Mouse (Mus musculus) layer of hippocampus, postnatal 14 days (tissue): ENCODE measurements around the gene Cox6b1. TPM values are rescaled to one million over a fixed set of nuclear protein-coding genes. Genes with fewer than 3 reads are reported as not detected.
A peak's percentile ranks its signal among the peaks of the same experiment; 100 is the strongest.

ENCODE experiments used
- DNase-seq, 2 experiments: peaks; one replicate each; pipeline ENCODE4 v3.0.0; 2021 to 2022; ENCODE audit warnings: low spot score in 2 of 2, mixed read lengths in 1 of 2
- total RNA-seq, 2 experiments: library from RNA; stranded (reverse); gene quantifications; 2 replicates each; pipeline ENCODE4 v1.2.3; 2021

Gene Cox6b1
- total RNA-seq, 2 experiments from 2014 or later, result 793 to 817 TPM

DNA sequence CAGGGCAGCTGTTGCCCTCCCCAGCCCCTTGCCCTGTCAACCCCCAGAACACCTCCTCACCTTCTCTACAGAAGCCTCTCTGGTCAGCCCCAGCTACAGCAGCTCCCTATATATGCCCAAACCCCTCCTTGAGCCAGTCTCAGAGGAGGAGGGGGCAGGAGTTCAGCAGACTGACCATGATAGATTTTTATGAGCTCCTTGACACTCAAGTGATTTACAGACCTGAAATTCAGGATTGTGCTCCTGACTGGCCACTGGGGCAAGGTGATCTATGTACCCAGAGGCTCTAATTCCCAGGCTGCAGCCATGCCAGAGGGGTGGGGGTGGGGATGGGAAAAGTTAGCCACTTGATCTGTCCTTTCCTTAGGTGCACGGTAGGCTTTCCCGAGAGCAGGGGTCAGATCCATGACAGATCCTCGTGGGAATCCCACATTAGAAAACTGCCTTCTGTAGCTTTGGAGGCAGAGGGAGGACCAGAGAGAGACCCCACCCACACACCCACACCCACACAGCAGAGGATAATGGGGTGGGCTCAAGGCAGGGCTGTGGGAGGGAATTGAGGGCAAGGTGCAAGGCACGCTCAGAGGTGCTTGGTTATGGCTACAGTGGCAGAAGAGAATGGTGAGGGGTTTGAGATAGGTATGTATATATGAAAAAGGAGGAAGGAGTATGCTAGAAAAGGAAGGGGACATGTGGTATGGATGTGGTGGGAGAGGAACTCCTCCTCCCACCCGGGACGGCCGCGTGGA, 13.1 kb downstream of the Cox6b1 start, which contains the start of gene Upk1a:
Gene Upk1a (minus strand): TSS at position 194 of the 749 bp plus-strand sequence.
- no peak for DNase-seq

DNA sequence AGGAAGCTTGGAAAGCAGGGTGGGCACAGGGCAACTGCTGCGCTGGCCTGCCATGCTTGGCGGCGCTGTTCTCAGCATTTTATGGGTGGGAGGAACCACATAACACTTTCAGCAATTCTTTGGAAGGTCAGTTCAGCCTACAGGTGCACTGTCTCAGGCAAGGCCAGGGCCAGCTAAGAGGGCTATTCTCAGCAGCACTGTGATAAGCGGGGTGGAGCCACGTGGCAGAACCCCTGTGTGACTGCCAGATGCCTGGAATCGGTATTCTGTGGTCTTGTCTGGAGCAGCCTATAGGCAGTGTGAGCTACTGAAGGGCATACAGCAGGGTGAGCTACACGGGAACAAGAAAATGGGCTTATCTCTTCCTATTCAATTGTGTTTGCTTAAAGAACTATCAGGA, 15.9 kb downstream of the Cox6b1 start:
- no peak for DNase-seq

DNA sequence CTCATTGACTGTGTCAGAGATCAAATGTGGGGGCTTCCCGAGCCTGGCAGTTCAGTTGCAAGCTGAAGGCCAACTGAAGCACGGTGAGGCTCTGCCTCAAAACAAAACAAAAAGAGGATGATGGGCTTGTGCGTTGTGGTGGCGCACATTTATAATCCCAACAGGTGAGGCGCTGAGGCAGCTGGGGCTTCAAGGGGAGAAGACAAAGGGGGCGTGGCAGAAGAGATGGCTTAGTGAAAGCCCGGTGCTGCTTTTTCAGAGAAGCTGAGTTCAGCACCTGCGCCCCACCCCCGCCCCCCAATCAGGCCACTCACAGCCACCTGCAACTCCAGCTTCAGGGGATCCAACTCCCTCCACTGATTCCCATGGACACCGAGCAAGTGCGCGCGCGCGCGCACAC, 17.5 kb downstream of the Cox6b1 start:
- no peak for DNase-seq

DNA sequence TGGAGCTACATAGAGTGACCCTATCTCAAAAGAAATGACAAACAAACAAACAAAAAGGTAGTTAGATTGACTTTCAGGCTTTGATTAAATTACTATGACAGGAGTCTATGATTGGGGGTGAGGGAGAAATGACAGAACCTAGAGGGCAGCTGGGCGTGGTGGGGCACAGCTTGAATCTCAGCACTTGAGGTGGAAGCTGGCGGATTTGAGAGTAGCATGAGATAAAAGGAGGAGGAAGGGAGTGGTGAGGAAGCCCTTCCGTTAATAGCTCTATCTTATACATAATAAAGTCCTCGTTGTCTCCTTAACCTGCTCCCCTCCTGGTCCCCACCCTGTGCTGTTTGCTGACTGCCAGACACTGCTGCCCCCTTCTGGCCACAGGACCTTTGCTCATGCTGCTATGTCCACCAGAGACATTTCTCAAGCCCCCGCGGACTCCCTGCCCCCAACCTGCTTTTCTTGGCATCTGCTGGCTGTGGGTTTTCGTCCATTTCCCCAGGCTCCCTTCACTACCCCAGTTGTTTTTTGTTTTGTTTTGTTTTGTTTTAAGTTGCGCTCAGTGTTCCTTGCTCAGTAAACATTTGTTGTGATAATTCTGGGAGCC, 18.1 kb downstream of the Cox6b1 start:
- DNase-seq, result no peak

DNA sequence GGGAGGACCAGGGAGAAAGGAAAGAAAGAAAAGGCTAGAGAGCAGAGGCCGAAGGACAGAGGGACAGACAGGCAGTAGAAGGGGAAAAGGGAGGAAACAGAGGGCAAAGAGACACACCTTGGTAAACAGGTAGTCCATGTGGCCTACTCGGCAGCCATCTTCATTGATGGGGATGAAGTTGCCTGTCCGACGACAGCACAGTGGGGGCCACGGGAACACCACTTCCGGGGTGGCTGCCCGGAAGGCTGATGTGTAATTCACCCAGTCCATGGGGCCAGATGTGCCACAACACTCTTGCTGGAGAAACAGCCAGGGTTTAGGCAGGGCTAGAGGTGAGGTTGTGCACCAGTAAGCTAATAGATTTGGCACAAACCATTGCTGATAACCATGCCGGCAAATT, 21.0 kb downstream of the Cox6b1 start:
- no peak for DNase-seq

DNA sequence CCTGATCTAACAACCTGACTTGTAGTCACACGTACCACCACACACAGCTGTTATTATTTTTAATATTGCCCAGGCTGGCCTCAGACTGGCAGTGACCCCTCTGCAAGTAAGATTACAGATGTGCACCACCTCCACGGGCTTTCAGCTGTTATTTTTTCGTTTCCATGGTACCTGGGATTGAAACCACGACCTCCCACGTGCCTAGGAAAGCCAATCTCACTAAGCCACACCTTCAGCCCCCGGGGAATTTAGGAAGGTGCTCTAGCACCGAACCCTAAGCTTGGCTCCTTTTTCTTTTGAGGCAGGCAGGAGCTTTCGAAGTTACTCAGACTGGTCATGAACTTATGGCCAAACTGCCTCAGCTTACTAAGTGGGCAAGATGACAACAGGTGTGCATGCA, 21.5 kb downstream of the Cox6b1 start:
- DNase-seq, result no peak

DNA sequence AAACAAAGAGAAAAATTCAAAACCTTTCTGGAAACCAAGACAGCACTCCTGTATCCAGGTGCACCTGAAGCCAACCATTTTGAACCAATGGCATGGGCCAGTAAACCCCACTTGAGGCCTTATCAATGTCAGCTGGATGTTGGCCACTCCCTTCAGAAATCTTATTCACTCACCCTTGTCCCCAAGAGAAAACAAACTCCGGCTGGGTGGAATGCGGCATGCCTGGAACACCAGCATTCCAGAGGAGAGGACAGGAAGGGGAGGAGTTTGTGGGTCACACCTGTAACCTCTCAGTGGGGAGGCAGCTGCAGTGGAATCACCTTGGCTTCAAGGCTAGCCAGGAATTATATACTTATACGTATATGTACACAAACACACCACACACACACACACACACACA, 23.4 kb downstream of the Cox6b1 start:
- DNase-seq, result no peak

DNA sequence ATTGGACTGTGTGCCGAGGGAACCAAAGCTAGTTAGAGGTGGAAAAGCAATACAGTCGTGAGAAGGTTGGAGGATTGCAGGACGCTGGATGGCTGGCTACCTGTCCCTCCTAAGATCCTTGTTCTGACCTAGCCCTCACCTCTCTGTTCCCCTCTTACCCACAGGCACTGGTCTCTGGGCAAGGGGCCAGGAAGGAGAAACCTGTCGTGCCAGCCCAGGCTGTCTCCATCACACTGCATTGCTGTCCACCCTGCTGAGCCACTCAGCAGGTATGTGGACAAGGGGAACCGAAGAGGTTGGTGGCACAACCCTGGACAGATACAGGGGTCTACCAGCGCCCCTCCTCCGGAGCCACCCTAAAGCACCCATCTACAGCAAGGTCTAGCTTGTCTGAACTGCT, 25.3 kb downstream of the Cox6b1 start:
- no peak for DNase-seq

DNA sequence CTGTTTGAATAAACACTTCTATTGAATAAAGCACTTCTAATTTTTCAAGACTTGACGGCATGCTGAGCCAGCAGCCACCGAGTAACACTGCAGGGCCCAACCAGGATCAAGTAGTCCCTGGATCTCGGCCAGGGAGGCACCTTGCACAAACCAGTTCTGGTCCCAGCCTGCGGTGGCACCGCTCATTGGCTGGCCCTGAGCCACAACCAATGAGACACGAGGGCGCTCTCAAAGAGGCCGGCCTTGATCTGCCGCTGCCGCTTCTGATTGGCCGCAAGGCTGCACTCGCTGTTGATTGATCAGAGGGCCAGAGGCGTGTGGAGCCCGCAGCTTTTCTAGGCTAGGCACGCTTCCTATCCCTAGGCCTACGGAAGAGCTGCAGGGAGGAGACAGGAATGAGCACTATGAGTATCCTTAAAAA, 26.0 kb downstream of the Cox6b1 start:
- DNase-seq, result peak; percentile 87 to 94

DNA sequence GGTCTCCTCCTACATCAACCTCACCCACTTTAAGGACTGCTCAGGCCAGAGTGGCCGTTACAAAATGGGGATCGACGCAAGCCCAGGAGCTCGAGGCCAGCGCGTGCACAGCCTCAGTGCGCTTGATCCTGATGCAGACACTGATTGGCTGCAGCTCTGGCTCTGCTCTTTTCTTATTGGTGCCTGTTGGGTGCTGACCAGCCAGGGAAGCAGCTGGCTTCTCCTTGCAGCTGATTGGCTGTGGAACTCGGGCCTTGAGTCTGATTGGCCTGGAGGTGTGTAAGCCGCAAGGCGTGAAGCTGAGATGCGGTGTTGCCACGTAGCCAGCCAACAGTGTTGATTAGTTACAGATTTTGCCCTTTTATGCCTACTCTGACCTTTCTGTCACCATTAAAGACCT, 27.2 kb downstream of the Cox6b1 start, which contains the start of gene Zbtb32:
Gene Zbtb32 (minus strand): TSS at position 124 of the 400 bp plus-strand sequence.
- DNase-seq, result no peak

DNA sequence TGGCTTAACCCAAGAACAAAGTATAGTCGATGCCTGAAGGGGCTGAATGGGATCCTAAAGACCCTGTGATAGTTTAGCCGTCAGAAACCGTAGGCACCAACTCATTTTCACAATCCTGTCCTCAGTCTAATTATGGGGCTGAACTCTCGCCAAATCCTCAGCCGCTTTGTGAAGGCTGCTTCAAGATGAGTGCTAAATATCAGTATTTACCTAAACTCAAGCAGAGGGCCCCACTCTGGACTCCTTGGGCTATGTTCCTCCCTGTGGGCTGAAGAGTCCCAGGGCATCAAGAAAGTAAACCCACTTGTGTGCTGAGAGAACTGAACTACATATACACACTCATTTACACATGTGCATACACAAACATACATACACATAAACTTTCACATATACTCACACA, 29.1 kb downstream of the Cox6b1 start:
- DNase-seq, result no peak

DNA sequence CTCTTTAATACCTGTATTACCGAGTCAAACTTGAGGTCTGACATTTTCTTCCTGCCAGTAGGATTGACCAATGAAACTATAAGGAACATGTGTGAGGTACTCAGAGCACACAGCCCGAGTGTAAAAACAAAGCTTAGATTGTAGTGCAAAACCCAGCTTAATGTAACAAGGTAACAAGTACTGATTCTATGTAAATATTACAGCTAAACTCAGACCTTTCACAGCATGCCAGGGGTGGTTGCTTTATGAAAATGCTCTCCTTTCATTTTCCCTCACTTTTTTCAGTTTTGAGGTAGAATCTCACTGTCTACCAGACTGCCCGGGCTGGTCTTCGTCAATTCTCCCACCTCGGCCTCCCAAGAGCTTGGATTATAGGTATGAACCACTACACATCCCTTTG, 29.9 kb downstream of the Cox6b1 start:
- no peak for DNase-seq

DNA sequence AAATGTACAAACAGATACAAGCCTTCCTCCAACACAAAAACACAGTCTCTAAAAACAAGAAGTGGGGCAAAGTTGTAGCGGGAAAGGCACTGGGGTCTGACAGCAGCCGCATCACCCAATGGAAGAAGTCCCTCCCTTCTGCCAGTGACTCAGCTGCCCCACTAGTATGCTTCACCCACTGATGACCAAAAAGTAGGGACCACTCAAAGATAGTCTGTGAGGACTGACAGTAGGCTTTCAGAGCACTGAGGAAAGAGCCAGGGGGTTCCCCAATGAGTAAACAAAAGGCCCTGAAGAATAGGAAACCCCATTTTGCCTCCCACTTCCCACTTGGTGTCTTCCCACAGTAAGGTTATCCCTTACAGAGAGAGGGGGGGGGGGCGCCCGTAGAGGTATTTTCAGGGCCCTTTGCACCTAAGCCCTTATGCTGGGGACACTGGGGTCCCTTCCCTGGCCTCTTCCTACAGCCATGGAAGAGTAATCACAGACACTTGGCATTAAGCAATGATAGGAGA, 31.4 kb downstream of the Cox6b1 start:
- no peak for DNase-seq

DNA sequence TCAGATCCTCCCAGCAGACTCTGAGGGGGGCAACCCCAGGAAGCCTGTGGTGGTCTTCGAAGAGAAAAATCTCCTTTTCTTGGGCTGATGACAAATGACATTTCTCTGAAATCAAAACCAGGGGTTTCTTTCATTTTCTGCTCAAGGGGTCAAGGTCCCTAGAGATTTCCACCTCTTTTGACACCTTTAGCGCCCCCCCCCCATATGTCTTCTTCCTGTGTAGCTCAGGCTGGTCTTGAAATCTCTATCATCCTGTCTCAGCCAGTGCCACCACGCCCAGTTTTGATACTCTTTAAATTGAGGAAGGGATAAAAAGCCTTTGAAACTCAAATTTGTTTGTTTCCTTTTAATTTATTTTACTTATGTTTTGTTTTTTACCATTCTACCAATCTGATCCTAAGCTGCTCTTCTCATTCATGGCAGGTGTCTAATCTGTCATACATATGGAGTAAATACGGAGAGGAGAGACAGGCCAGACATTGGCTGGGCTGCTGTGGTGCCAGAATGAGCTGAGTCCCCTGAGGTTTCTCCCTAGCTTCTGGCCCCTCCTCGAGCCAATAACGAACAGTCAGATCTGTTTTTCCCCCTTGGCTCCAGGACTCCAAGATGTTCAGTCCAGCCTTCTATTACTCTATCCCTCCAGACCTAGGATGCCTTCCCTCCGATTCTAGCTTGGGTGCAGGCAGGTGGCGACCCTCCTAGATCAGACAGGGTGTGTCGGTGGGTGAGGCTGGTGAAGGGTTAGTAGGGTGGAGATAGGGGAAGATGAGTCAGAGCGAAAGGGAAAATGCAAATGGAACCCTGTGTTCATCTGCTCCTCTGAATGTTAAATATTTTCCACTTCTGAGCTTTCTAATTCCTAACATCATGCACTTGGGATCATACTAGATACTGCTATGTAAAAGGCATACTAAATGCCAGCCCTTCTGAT, 32.1 kb downstream of the Cox6b1 start:
- DNase-seq, result no peak

DNA sequence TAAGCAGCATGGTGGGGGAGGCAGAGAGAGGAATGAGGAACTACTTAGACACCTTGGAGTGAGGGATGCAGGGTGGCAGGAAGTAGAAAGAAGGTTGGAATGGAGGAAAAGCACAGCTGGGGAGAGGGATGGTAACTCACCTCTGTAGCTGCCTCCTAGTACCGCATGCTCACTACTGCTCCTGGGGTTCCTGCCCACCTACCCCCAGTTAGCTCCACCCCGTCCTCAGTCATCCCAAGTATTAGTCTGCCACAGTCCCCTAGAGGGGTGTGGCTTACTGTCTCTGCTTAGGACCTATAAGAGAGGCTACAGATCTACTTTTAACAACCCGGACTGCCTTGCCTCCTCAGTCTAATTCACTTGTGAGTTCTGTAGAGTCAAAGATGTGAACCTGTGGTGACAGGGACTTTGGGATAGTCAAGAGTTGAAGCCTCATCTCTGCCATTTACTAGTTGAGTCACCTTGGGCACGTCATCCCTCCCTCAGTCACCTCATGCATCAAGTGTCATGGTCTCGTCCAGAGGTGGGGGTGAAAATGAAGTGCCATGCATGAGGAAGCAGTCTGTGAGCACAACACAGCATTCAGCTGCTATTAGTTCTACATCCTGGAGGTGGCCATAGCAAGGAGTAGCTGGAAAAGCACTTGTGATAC, 33.1 kb downstream of the Cox6b1 start:
- no peak for DNase-seq

DNA sequence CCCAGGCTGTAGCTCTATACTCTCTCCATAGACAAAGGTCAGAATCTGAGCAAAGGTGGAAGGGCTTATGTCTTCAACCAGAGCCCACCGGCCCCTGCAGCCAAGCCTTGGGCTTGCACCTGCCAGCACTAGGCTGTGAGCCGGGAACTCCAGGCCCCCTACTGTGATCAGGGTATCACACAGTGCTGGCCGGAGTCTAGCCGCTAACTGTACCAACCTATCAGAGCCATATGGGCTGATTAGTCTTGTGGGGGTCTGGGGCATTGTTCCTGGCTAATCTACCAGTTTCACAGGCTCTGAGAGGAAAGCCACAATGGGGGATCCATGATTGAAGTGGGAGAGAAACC, 34.4 kb downstream of the Cox6b1 start:
- no peak for DNase-seq

DNA sequence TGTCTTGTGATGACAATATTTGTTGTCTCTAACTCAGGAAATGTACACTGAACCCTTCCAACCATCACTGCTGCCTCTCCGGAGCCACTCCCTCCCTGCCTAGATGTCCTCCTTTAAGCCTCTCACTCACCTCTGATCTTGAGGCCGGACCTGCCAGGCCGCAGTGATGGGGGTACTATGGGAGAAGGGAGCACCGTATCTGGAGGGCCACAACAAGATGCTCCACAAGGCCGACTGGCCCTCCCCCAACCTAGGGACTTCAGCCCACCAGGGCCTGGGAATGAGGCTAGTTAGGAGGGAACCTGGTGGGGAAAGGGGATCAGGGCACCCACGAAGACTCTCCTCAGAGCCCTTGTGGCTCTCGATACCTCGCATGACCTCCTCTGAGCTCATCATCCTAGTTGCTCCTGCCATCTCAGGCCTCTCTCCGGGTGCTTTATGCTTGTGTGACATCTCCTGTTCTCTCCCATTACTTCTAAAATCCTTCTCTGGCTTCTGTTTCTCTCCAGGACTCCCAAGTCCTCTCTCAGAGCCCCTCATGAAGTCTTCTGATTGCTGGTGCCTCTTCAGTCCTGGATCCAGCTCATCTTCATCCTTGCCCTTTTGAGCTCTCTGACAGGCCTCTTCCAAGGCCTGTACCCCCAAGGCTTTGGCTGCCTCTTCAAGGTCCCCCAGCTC, 34.9 kb downstream of the Cox6b1 start:
- no peak for DNase-seq

DNA sequence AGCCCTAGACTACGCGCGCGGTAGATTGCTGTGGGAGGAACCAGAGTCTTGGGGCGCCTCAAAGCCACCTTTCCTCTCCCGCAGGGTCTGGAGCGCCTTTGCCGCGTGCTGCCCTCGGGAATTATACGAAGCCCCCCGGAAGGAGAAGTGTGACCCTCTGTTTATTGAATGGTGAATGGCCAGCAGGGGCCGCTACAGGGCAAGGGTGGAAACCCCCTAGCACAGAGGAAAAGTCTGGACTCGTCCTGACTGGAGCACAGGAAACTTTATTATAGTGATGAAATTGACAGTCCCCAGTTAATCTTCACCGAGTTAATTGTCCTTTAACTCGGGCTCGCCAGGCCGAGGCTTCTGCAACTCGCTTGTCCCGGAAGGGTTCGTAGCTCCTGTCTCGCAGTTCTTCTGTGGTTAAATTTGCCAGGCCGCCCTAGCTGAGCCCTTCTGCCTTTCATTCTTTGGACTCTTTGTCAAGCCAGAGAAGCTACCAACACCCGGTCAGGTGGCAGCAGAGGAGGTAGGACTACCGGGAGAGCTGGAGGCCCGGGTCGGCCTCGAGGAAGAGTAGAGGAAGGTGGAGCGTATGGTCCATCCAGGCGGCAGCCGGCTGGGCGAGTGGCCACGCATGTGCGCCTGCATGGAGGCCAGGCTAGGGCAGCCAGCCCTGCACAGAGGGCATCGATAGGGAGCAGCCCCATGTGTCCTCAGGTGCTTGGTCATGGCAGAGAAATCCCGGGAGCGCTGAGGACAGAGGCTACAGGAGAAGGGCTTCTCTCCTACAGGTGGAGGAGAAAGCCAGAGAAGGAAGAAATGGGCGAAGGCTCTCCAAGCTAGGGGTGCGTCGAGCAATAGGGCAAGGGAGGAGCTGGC, 36.3 kb downstream of the Cox6b1 start:
- peak; percentile 85 to 91 for DNase-seq

DNA sequence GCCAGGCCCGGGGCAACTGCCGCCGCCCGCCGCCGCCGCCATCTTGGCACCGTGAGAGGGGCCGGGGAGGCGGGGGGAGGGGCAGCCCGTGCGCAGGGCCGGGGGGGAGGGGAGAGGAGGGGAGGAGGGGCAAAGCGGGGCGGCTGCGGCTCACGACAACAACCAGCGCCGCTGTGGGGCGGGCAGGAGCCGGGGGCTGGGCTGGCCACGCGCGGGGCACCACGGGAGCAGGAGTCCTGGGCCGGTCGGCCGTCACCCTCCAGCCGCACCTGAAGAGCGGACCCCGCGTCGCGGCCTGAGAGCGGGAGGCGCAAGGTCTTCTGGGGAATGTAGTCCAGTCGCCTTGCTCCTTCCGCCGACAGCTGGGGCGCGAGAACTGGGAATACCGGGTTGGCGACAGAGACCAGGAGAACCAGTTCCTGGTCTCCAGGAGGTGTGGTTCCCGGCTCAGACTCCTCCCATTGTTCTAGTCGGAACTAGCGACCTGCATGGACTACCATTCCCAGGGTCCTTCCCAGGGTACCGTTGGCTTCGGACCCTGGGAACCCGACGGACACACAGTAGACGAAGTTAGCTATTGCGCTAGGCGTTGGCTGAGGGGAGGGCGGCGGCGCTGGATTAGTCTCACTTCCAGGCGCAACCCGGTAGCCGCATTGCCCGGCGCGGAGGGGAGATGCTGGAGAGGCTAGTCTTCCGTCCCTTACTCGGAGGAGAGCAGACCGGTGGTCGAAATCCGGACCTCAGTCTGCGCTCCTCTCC, 37.1 kb downstream of the Cox6b1 start, which contains the start of gene Kmt2b:
Gene Kmt2b (minus strand): TSS at position 51 of the 759 bp plus-strand sequence.
- peak; percentile 95 to 97 for DNase-seq
